Mouse (Mus musculus): Measurements from ENCODE around the gene Irf2. TPM values are rescaled to one million over a fixed set of nuclear protein-coding genes. Genes with fewer than 3 reads are reported as not detected.
"Not testable (repeated sequence)": the region's sequence is repeated elsewhere in the genome, so short reads cannot be mapped to it uniquely, and the experiment has no call there.

Gene Irf2
- total RNA-seq, 2 experiments from 2014 or later = 23.1 to 26.0 TPM

DNA sequence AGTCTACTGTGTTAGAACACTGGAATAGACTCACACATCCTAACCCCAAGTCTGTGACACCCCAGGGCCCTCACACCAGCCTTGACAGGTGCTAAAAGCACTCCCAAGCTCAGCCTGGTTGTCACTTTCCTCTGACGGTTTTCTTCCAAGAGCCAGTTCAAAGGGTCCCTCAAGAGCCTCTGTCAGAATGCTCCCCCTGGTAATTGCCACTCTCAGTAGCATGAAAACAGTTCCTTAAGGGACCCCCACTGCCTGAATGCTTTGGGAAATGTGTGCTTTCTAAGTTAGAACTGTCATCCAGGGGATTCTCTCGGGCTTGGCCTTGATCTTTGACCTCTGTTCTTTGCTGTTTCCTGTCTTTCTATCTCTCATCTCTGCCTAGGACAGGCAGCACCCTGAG, 17.0 kb upstream of the Irf2 start:
- DNase-seq = no peak
- intact Hi-C loops (cut with DNase I) = no loop called here

DNA sequence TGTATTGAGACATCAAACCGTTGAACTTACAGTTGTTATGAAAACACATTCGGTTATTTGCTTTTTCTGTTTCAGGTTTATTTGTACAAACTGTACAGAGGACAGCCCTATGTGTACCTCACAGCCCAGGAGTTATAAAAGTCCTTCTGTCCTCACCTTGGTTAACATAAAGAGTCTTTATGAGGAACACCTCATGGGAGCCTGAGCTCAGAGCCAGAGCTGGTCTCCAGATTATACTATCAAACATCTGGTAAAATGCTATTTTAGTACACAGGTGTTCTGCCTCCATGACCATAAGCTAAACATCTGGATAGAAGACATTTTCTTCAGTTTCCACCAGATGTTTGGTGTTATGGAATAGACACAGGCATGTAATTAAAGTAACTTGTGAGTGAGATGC, 13.1 kb upstream of the Irf2 start:
- intact Hi-C loops (cut with DNase I) = no loop called here
- DNase-seq = no peak

DNA sequence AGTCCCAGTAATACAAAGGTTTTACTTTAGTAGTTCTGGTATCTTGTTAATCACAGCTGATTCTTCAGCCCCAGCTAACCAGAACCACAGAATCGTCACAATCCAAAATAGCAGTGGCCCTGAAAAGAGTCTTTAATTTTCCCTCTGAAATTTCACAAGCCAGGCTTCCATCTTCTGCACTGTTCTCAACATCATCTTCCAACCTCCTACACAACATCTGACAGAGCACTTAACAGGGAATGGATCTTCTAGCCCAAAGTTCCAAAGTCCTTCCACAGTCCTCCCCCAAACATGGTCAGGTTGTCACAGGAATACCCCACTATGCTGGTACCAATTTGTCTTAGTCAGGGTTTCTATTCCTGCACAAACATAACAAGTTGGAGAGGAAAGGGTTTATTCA, 9.9 kb upstream of the Irf2 start:
- intact Hi-C loops (cut with DNase I); DNase-seq: not testable (repeated sequence)

DNA sequence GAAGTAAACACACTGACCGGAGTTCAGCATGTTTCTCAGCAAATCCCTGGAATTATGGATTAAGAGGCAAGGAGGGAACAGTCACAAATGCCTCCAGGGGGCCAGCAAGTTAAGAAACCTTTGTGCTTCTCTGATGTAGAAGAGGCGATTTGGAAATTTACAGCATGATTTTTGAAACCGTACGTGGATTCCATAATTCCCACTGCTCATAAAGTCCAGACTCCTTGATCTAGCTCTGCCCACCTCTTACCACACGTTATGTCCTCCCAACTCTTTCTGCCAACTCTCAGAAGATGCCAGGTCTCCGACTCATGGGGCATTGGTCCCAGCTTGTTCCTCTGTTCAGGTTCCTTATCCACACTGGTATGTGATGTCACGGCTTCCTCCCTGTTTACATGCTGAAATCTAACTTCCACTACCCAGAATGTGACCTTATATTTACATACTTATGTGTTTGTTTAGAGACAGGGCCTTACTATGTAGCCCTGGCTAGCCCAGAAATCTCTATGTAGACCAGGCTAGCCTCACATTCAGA, 7.1 kb upstream of the Irf2 start:
- DNase-seq = no peak
- intact Hi-C loops (cut with DNase I) = no loop called here

- no peak for DNase-seq
- intact Hi-C loops (cut with DNase I) = no loop called here
These were observed 5.9 kb upstream of the Irf2 start for GRCm38 (mm10) chr8:46733603-46734002.

GRCm38 (mm10) chr8:46735505-46735904, 4.0 kb upstream of the Irf2 start:
- no peak for DNase-seq
- intact Hi-C loops (cut with DNase I) = loop anchor here (5.0 kb wide), 1 partner anchor 48 kb away; no protein-coding TSS in a partner anchor

DNA sequence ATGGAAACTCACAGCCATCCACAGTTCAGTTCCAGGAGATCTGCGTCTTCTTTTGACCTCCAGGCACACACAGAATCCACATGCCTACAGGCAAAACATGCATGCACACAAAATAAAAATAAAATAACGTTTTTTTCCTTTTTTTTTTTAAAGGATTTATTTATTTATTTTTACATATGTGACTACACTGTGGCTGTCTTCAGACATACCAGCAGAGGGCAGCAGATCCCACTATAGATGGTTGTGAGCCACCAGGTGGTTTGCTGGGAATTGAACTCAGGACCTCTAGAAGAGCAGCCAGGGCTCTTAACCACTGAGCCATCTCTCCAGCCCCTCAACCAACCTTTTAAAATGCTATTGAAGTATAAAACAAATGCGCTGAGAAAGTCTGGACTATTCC, 3.3 kb upstream of the Irf2 start:
- DNase-seq = no peak
- intact Hi-C loops (cut with DNase I) = loop anchor here (5.0 kb wide), 1 partner anchor 49 kb away; no protein-coding TSS in a partner anchor

DNA sequence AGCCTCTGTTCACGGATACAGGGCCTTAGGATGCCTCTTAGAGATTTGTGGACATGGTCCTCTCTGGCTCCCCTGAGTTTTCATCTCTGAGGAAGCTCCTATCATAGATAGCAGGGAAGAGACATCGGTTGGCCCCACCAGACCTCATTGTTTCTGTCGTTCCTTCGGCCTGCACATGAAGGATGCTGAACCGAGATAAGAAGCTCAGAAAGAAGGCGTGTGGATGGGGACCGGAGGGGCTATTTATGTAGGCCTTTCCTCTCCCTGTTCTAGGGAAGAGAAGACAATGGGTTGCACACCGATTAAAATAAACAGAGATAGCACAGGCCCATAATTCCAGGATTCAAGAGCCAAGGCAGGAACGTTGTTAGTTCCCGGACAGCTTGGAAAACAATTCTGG, 2.1 kb upstream of the Irf2 start:
- intact Hi-C loops (cut with DNase I) = loop anchor here (5.0 kb wide), 1 partner anchor 50 kb away; no protein-coding TSS in a partner anchor
- DNase-seq = no peak

- intact Hi-C loops (cut with DNase I) = loop anchor here (5.0 kb wide), 1 partner anchor 51 kb away; no protein-coding TSS in a partner anchor
- peak; percentile 45 for DNase-seq
These were observed 1.6 kb upstream of the Irf2 start for GRCm38 (mm10) chr8:46737907-46738306.

DNA sequence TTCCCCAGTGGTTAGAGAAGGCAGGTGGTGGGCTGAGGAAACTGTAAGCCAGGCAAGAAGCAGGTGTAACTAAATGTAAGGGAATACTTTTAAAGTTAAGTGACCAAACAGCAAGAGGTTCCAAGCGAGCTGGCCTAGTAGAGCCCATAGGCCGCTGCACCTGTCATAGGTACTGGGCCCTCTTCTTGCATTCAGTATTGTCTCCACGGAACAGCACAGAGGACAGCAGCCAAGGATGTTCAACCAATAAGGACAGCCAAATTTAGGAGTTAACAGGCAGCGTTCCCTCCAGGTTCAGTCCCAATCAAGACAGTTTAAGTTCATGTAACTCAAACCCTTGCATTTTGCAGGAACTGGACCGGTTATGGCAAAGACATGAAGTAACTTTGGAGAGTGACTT, 931 bp upstream of the Irf2 start:
- intact Hi-C loops (cut with DNase I) = loop anchor here (5.0 kb wide), 1 partner anchor 51 kb away; no protein-coding TSS in a partner anchor
- DNase-seq = no peak

- DNase-seq = no peak
- intact Hi-C loops (cut with DNase I) = loop anchor here (5.0 kb wide), 1 partner anchor 53 kb away; no protein-coding TSS in a partner anchor
These were observed 502 bp downstream of the Irf2 start for GRCm38 (mm10) chr8:46739956-46740512.

GRCm38 (mm10) chr8:46740513-46741280, 1.2 kb downstream of the Irf2 start:
- intact Hi-C loops (cut with DNase I) = no loop called here
- peak; percentile 64 for DNase-seq

GRCm38 (mm10) chr8:46741281-46741791, 1.8 kb downstream of the Irf2 start:
- intact Hi-C loops (cut with DNase I) = no loop called here
- DNase-seq = peak; percentile 46

DNA sequence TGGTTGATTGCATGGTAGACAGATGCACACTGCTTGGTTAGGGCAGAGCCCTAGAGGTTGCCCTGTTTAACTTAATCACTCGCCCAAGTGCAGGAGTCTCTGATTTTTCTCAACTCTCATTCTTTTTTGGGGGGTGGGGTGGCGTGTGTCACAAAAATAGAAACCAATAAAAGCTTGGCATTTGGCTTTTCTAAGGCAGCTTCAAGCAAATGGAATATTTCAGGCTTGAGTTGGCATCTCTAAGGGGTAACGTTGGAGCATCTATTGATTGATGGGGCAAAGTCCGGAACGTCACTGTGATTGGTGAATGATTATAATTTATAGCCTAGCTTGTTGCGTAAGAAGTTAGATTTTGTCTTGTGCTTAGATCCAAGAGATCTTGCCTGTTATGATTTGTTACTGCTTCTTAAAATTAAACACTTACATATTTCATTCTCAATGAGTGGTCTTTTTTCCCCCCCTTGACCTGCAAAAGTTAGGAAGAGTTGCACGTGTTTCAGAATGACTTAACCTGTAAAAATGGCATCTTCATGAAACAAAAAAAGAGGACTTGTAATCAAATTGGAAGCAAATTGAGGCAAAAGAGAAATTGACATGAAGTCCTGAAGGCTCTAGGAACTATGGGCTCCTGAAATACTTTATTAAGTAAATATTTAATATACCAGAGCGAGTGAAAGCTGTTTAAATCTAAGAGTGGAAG, 2.6 kb downstream of the Irf2 start:
- intact Hi-C loops (cut with DNase I) = no loop called here
- DNase-seq = no peak

DNA sequence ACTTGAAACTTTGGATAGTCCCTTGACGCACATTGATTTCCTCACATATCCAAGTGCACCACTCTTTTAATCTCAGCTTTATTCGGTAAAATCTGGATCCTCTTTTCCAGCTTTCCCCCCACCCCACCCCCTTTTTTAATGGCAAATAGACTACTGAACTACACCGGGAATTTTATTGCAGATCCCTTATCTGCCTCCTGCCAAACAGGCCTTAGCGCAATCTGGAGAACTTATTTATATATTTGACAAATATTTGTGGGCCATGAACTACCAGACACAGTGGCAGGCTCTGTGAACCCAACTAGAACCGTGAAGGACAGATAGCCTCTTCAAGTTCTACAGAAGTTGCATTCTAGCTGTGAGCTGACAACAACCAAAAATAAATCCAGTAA, 3.2 kb downstream of the Irf2 start:
- no peak for DNase-seq
- intact Hi-C loops (cut with DNase I) = no loop called here

DNA sequence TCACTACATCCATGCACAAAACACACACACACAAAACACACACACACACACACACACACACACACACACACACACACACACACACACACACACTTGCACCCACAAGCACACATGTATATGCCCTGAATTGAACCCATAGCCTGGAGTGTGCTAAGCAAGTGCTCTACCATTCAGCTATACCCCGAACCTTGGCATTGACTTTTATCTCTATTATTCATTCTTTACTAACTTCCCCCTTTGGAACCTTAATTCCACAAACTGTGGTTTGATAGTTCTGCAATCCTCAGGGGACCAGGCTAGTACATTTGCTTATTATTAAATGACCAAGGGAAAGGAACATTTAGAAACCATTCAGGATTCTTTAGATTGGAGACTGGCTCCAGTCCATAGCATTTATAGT, 5.9 kb downstream of the Irf2 start:
- intact Hi-C loops (cut with DNase I) = no loop called here

GRCm38 (mm10) chr8:46747311-46747980, 7.9 kb downstream of the Irf2 start:
- no peak for DNase-seq
- intact Hi-C loops (cut with DNase I) = no loop called here

More for the DNA sequence above, 5.9 kb downstream of the Irf2 start:
- DNase-seq = no peak

DNA sequence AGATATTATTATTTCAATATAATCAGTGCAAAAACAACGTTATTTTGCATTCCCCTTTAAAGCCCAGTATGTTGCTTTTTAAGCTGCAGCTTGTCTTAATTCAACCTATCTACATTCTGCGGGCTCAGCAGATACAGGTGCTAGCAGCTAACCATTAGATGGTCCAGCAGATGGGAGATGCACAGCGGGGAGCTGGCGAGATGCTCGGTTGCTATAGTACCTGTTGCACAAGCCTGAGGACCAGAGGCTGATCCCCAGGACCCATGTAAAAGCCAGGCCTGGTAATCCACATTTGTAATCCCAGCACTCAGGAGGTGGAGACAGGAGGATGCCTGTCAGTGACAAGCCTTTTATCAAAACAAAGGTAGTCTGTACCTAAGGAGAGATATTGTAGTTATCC, 10.5 kb downstream of the Irf2 start:
- intact Hi-C loops (cut with DNase I) = no loop called here

GRCm38 (mm10) chr8:46750566-46750965, 11.0 kb downstream of the Irf2 start:
- intact Hi-C loops (cut with DNase I) = no loop called here
- DNase-seq = no peak

More for the DNA sequence above, 10.5 kb downstream of the Irf2 start:
- peak; percentile 19 for DNase-seq

DNA sequence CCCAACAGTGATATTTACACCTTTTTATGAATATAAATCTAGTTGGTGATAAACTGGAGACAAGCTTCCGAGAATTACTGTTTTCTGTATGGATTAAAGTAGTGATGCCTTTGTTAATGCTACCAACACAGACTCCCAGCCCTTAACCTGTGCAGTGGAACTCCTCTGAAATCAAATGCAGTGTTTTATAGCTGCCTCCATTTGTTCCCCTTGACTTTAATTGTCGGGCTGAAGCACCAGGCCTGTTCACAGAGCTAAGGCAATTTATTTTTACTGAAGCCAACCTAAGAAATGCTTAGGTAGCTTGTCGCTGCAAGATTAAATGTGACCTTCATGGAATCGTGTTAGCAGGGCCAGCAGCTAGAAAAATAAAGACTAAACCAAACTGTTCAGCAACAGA, 11.6 kb downstream of the Irf2 start:
- no peak for DNase-seq
- intact Hi-C loops (cut with DNase I) = no loop called here

- intact Hi-C loops (cut with DNase I) = no loop called here
These were observed 13.5 kb downstream of the Irf2 start for GRCm38 (mm10) chr8:46752986-46753385.

More at GRCm38 (mm10) chr8:46752986-46753385, 13.5 kb downstream of the Irf2 start:
- DNase-seq = no peak
